Mouse (Mus musculus) cerebellum, adult 18-20 months (tissue): ENCODE data around the gene Myl7.
"Not testable (repeated sequence)": the region's sequence is repeated elsewhere in the genome, so short reads cannot be mapped to it uniquely, and the experiment has no call there.

ENCODE experiments used
- DNase-seq, 2 experiments: peaks; one replicate each; pipeline ENCODE4 v3.0.0; 2021

Myl7 gene

DNA sequence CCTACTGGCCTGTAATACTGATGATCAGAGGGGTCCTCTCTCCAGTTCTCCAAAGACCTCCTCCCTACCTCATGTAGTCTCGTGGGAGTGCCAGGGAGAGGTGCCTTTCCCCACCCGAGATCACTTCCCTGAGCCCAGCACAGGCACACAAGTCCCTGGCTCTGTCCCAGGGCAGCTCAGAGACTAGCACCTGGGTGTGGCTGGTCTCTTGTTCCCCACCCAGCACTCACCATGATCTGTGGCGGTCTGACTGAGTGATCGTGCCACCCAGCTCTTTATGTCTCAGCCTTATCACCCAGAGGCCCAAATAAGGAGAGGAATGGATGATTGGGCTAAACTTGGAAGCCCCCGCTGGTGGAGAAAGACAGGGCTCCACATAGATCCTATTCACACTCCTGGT is at the start of gene Myl7:
Gene Myl7 (minus strand): TSS at position 252 of the 400 bp plus-strand sequence.
- DNase-seq, result no peak

DNA sequence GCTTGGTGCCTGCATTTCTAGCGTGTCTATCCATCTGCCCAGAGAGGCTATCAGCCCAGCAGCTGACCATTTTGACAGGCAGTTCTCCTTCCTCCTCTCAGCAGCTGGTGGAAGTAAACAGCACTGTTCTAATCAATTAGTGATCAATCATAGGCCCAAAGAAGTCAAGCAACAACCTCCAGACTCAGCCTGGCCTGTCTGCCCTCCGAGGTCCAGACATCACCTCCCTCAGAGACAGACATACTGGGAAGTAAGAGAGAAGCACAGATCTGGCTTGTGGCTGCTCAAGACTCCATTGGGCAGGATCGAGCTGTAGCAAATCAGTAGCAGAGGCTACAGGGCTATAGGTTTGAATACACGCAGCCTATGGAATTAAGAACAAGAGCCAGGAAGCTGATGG is 49.2 kb upstream of the Myl7 start:
- DNase-seq, result no peak

DNA sequence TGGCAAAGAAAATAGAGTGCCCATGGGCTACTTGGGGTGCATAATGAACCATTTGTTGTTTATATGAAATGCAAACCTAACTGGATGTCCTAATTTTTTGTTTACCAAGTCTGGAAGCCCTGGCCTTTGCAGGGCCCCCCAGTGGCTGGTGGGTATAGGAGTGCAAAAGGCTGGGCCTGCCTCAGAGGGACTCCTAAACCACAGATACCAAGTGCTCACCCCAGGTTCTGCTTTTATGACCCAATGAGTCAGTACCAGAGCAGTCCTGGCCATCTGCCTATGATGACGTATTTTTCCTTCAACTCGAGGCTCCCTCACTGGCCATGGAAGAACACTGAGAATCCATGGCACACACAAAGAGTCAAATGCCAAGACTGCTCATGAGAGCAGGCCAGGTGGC is 46.5 kb upstream of the Myl7 start:
- DNase-seq, result no peak

DNA sequence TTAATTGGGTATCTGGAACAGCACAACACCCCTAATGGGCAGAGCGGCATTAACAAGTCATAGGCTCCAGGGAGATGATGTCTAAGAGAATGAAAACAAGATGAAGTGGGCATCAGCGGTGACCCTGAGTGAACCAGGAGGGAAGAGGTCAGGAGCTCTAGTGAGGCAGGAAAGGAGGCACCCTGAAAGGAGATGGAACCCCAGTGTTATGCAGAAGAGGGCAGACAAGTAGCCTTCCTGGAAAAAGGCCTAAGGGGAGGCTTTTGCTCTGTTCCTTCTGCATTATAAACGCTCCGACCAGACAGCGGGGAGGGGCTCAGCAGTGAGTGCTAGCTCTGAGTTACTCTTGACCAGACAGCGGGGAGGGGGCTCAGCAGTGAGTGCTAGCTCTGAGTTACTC is 44.4 kb upstream of the Myl7 start:
- no peak for DNase-seq

DNA sequence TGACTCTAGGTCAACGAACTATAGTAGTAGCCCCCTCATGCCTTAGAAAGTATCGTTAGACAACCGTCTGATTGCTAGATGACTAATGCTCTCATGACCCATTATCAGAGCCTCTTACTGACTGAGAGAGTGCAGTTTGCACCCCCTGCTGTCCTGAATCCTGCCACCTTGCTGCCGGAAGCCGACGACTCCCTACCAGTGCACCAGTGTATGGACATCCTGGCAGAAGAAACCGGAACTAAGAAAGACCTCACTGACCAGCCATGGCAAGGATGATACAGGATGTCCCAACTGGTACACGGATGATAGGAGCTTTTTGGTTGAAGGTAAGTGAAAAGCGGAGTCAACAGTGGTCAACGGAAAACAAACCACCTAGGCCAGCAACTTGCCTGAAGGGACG is 35.9 kb upstream of the Myl7 start:
- DNase-seq, result not testable (repeated sequence)

DNA sequence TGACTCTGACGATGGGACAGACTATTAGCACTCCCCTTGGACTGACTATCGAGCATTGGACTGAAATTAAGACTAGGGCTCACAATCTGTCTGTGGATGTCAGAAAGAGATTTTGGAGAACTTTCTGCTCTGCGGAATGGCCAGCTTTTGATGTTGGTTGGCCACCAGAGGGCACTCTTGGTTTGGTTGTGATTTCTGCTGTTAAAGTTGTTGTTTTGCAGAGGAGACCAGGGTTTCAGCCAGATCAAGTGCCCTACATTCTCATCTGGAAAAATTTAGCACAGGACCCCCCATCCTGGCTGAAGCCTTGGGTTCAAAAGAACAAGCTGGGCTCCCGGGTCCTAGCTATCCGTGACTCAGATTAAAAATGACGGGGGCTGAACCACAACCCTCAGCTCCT is 33.4 kb upstream of the Myl7 start:
- DNase-seq, result not testable (repeated sequence)

DNA sequence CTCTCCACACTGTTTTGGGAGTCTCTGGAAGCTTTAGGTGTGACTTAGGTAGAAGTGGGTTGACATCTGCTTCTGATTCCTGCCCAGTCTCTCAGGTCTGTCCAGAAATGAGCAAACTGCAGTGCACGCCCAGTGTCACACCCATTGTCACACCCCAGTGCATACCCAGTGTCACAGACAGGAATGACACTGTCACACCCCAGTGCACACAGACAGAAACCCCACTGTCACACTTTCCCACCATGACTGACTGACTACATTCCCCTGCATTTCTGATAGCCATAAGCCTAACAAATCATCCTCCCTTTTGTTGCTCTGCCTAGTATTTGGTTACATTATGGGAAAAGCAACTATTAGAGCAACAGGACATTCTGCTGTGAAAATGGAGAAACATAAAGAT is 32.0 kb upstream of the Myl7 start:
- DNase-seq, result no peak

DNA sequence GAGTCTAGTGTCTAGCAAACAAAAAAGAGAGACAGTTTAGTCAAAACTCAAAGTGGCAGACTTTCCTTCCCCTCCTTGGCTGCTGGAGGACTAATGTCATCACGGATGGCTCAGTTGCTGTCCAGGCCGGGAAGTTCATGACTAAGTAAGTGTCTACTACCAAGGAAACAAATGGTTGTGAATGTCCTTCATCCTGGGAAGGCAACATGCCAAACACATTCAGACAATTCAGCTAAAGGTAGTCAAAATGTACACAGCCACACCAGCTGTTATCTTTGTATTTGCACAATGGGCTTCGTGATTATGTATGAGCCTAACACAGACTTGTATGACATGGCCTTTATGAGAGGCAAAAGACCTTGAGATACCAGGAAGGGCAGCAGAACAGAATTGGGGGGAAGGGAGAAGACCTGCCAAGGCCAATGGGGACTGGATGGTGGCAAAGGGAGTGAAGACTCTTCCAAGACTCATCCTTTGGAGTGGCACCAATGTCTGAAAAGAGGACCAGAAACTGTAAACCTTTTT is 28.2 kb upstream of the Myl7 start:
- no peak for DNase-seq

DNA sequence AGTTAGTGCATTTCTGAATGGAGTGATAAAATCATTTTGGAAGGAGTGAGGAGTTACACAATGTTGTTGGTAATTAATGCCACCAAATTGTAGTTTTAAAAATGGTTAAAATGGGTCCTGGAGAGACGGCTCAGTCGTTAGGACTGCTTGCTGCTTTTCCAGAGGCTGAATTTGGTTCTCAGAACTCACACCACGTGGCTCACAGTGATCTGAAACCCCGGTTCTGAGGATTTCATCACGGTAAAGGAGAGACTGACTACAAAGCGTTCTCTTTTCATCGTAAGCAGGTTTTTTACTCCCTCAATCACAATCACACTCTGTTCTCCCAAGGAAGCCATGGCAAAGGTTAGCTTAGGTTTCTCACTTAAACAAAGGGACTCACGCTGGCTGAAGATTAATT is 26.1 kb upstream of the Myl7 start:
- no peak for DNase-seq

DNA sequence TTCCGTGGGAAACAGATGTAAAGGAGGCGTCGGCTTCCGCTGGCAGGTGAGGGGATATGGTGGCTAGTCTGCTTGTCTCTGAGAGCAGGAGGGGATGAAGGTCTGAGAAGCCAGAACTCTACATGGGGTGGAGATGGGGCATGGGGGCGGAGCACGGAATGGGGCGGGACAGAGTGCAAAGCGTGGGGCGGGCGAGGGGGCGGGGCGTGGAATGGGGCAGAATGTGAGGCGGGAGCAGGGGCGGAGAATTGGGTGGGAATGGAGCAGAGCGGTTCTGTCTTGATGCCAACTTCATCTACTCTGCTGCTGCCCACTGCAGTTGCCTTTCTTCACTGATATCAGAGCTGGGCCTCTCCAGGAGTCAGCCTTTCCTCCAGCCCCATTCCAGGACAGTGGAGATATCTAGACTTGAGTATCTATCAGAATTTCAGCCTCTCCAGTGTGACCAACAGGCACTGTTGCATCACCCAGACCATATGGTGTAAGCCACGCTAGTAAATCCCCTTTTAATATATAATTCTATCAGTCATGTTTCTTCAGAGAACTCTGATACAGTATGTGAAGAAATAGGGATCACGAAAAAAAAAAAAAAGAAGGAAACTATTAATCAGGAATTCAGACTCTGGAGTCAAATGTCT is 21.9 kb upstream of the Myl7 start:
- DNase-seq, result no peak

DNA sequence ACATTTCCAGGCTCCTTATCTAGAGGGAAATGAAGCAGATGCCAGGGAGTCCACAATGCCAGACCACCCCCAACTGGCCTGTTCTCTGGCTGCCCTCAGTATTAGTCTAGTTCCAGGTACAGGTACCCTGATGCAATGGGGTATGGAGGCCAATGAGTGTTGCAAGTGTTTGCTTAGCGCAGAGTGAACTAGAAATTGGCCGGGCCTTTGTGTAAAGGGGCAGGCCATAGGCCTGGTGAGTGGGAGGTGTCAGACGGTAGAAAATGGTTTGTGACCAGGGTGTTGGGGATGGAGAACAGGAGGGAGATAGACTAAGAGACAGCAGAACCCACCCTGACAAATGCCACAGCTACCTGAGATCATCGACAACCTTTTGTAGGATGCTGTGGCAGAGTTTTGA is 21.0 kb upstream of the Myl7 start:
- DNase-seq, result no peak

DNA sequence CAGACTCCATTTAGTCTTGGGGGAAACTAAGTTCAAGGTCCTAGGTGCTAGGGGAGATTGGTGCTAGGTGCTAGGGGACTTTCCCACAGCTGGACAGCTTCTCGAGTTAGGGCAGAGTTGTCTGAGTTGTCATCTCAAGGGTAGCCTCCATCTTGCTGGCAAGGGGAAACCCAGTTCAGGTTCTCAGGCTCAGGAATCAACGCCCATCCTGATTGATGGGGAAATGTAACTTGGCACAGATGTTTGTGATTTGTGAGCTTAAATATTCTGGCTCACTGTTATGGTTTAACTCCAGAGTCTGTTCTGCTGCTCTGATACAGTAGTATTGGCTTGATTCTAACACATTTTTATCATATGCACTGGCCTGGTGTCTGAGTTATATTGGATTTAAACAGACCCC is 19.5 kb upstream of the Myl7 start:
- DNase-seq, result no peak

DNA sequence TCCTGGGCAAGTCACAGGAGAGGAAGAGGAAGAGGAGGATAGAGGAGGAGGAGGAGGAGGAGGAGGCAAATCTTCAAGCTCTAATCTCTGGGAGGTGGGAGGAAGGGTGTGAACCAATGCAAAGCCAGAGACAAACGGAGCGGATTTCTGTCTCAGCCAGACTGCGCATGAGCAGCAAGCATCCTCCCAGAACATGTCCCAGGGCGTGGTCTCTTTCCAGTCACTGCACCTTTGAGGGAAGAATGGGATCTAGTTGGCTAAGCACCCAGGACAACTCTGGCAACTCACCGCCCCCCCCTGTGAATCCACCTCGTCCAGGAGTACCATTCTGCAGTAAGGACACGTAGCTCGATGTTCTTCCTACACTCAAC is 17.6 kb upstream of the Myl7 start:
- DNase-seq, result peak; percentile 59 to 61

DNA sequence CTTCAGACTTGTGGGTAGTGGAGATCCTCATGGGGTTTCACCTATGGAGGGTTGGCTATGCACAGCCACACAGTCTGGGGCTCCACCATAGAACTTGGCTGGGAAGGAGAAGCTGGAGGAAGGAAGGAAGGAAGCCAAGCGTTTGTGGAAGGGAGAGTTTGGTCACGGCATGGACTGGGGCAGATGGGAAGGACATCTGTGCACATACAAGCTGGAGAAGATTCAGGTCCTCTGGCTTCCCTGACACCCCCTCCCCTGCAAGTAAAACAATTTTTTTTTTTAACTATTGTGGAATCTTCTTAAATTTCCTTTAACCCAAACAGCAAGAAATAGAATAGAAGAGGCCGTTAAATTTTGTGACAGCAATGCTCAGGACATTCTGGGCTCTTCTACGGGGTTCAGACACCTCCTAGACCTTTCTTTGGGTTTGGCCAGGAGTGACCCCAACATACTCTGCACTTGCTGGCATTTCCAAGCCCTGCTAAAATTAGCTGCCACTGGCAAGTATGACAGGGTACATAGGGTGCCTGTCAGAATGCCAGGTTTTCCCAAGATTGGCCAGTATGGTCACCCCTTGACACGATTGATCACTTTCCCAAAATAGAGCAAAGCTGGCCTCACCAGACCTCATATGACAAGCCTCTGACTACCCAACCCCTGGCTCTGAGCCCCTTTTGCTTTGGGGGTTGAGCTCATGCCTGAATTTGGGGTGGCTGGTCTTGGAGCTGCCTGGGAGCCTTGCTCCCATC is 17.0 kb upstream of the Myl7 start:
- DNase-seq, result peak; percentile 47 to 52

DNA sequence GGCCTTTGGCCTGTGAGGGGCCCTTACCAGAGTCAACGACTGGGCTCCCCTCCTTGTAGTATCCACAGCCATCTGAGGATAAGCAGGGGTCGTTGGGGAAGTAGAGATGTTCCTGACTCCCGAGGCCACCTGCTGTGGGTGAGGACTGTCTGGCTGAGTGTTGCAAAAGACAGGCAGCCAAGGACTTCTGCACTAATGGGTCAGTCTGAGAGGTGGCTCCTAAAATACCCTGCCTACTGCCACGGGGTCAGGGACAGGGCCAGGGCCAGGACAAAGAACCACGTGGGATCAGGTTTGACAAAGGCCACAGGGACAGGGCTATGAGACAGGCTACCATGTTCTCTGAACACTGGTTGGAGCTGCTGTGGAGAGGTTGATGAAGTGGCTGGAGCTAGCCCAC is 16.4 kb upstream of the Myl7 start:
- no peak for DNase-seq

DNA sequence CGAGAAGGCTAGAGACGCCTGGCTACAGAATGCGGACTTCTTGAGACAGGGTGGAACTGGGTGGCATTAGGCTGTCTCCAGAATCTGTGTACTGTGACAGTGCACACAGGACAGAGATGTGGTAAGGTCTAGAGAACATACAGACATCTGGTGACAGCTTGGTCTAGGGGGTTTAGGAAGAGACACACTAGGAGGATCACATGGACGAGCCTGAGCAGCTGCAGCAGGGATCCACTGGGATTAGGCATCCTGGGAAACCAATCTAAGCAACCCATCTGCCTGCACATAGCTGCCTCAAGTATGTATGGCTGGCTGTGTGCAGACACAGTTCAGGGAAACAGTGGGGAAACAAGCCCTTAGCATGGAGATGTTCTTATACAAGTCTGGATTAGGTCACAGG is 15.4 kb upstream of the Myl7 start:
- DNase-seq, result no peak

DNA sequence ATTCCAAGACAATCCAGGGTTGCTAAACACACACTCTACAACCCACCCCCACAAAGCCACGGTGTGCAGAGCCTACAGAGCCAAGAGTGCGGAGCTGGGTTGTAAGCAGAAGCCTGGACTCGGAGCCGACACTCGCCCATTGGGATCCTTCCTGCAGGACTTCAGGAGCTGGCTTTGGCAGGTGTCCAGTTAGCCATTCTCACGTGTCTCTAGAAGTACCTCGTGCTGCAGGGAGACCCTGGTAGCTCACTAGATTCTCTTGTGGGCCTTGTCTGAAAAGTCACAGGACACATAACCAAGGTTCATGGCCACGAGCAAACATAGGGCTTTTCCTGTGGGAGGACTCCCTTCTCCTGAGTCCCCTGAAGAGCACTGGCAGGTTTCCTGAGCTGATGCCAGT is 14.7 kb upstream of the Myl7 start:
- peak in 1 of 2 experiments; percentile 40 for DNase-seq

DNA sequence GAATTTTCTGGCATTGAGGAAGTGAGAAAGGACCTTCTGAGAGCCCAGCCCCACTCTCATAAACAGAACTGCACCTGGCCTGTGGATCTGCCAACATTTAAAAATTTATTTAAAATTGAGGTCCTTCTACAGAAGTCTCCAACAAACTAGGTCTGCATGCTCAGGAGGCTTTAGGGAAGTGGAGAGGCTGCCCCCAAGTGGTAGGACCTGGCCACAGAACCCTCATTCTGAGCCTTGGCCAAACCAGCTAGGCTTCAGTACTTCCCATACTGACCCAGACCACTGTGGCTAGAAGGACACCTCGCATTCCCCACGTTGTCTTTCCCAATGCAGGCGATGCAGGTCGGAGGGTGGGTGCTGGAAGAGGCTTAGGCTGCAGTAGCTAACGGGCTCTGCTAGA is 14.1 kb upstream of the Myl7 start:
- DNase-seq, result peak; percentile 83

DNA sequence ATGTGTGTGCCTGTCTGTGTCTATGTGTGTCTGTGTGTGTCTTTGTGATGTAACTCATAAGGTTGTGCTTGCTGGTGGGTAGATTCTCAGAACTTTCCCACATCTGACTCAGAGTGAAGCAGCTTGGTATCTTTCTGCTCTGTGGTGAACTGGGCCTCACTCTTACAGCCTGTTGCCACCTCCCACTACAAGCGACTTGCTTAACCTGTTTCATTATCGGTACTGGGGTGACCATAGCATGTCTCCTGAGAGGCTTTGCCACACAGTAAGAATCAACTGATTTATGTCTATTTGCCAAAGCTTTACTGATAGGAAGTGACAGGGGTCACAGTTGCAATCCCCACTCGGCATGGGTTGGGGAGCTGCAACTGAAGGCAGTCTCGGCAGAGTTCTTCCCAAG is 10.1 kb upstream of the Myl7 start:
- no peak for DNase-seq

DNA sequence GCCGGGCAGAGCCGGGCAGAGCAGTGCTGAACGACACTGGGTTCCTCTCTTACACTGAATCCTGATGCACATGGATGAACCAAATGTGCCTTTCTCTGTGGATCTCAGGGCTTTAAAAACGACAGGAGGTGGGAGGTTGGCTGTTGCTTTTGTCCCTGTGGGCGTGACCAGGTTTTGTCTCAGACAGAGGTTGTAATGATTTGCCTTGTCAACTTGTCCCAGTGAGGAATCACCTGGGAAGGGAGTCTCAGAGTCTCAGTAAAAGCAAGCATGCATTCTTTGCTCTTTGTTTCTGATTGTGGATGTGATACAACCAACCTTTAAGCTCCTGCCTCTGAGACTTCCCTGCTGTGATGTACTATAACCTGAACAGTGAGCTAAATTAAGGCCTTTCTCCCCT is 8.5 kb upstream of the Myl7 start:
- no peak for DNase-seq

DNA sequence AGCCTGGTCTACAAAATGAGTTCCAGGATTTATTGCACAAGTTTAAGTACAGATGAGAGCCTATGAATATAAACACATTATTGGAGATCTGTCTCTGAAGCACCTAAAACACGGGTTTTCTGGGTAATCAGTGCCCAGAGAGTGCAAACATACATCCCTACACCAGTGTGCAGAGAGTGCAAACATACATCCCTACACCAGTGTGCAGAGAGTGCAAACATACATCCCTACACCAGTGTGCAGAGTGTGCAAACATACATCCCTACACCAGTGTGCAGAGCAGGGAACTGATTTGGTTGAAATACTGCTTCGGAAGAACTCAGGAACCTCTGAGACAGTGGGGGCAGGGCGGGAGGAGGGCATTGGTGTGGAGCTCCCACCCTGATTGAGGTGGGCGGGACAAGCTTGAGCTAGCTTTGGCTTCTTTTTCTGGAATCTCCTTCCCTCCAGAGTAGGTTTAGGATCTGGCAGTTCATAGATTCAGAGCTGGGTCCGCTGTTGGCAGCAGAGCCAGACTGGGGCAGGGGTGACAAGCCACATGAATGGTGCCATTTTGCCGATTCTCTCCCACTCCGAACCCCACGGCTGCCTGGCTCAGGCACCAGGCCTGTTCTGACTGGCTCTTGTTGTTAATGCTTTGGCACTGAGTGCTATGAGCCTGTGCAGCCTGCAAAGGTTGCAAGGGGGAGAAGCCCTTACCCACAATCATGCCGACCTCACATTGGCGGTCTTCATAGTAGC is 7.4 kb upstream of the Myl7 start:
- DNase-seq, result no peak

DNA sequence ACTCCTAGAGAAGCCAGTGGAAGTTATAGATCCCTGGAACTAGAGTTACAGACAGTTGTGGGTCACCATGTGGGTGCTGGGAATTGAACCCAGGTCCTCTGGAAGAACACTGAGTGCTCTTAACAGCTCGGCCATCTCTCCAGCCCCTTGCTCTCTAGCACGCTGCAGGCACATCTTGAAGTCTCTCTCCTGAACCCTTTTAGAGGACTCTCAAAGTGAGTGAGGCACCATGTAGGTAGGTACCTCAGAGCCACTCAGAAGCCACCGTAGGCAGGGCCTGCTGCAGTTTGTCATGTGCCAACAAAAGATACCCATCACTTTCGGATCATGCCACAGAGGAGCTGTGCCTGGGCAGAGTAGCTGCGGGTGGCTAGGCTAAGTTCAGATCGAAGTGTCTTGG is 6.3 kb upstream of the Myl7 start:
- no peak for DNase-seq

DNA sequence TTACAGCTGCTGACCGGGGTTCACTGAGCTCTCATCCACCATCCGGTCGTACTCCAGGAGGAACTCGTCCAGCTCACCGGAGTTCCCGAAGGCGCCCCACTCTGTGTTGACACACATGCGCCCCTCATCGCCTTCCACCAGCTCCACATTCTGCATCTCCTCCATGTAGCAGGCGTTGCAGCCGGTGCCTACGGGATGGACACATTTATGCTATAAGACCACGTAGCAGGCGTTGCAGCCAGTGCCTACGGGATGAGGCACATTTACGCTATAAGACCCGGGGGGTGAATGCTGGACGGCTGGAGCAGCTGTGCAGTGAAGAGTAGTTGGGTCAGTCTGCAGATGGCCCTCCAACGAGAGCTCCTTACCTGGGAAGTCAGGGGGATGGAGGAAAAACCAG is 5.8 kb upstream of the Myl7 start:
- no peak for DNase-seq

DNA sequence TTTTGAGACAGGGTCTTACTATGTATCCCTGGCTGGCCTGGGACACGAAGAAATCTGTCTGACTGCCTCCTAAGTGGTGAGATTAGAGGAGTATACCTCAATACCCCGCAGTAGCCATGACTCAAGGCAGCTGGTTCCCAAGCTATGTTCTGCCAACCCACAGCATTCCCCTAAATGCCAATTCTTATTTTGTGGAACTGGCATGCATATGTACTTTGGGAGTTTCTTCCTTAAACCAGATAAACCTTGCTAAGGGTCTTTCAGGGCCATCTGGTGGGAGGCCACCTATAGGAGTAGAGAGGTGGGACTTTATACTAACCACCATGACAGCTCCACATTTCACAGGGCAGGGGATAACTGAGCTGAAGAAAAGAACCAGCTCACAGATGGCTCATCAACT is 5.3 kb upstream of the Myl7 start:
- DNase-seq, result no peak
